Mouse (Mus musculus): ENCODE measurements around the gene Wasf2.

DNA sequence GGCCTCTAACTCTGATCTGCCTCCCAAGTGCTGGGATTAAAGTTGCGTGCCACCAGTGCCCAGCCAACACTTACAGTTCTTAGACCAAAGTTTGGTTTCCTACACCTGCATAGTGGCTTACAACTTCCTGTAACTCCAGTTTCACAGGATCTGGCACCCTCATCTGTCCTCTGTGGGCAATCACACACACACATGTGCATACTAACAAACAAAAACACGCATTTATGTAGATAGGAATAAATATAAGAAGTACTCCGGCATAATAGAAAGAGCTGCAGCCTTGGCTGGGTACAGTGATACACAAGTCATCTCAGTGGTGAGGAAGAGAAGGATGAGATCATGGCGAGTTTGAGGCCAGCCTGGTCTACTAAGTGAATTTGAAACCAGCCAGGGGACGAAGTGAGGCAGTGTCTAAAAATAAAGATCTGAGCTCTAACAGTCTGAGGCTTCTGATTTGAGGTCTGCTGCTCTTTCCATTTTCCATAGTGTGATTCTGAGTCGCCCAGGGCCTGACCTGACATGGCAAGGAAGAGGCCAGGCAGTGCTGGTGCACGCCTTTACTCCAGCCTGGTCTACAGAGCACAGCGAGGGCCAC, 52.2 kb downstream of the Wasf2 start:
- TF ChIP-seq EP300 (IDR thresholded peaks at IDR 0.05; ENCODE audit: low read length) (peak; percentile 63; the same call in 1 of the 2 replicates), RCOR1 (conservative IDR thresholded peaks at IDR 0.05; ENCODE audit: low read depth, low read length) (peak; percentile 28; the same call in 1 of the 2 replicates), CHD2 (IDR thresholded peaks at IDR 0.05; ENCODE audit: low read length) (no peak; the same call in 1 of the 2 replicates), USF1 (IDR thresholded peaks at IDR 0.05; ENCODE audit: low read depth, low read length) (no peak), CTCF (conservative IDR thresholded peaks at IDR 0.05 in 1 of 2, IDR thresholded peaks at IDR 0.05 in 1 of 2; ENCODE audit: low read depth in 2 of 2, low read length in 2 of 2) (peak in 1 of 2 experiments; percentile 50; a peak in 2 of 4 replicates), GABPA (IDR thresholded peaks at IDR 0.05; ENCODE audit: insufficient replicate concordance, low read depth, low read length) (no peak), E2F4 (IDR thresholded peaks at IDR 0.05; ENCODE audit: insufficient replicate concordance, low read depth, low read length) (no peak), POLR2A (IDR thresholded peaks at IDR 0.05; ENCODE audit: low read depth, low read length) (0 out of 2 replicates have a peak, but pooled peaks have one; percentile 38), BHLHE40 (IDR thresholded peaks at IDR 0.05; ENCODE audit: low read depth, low read length) (peak; percentile 85), SIN3A (IDR thresholded peaks at IDR 0.05; ENCODE audit: low read length) (no peak; the same call in 1 of the 2 replicates), POLR2AphosphoS2 (IDR thresholded peaks at IDR 0.05; ENCODE audit: low read depth, low read length) (no peak), SMC3 (IDR thresholded peaks at IDR 0.05; ENCODE audit: low read depth, low read length) (peak; percentile 28; the same call in 1 of the 2 replicates), MEF2A (IDR thresholded peaks at IDR 0.05; ENCODE audit: borderline replicate concordance, low read depth, low read length) (peak; percentile 95)

All from CH12.LX (cell line).